Mouse (Mus musculus) G1E-ER4 (cell line): ENCODE results near the gene Zcchc14. TPM values are rescaled to one million over a fixed set of nuclear protein-coding genes. Genes with fewer than 3 reads are reported as not detected.

Source experiments
- GATA1 ChIP-seq: IDR thresholded peaks from one replicate; pipeline ENCODE4 v1.8.0; 2012; ENCODE audit warnings: low read length, inconsistent platforms
- polyA plus RNA-seq: library from polyadenylated mRNA; stranded (reverse); fragments of >175 nt; gene quantifications from 2 replicates; pipeline ENCODE4 v1.2.3, GENCODE M21; 2012

Zcchc14 gene
- polyA plus RNA-seq, 1 experiment: not detected

- no peak for TF ChIP-seq GATA1
Measured at GRCm38 (mm10) chr8:121649904-121650303, 2.8 kb downstream of the Zcchc14 start.

GRCm38 (mm10) chr8:121649423-121649822, 3.3 kb downstream of the Zcchc14 start:
- no peak for TF ChIP-seq GATA1

GRCm38 (mm10) chr8:121648451-121648850, 4.2 kb downstream of the Zcchc14 start:
- no peak for TF ChIP-seq GATA1

GRCm38 (mm10) chr8:121647511-121648215, 5.0 kb downstream of the Zcchc14 start:
- TF ChIP-seq GATA1: no peak

GRCm38 (mm10) chr8:121643384-121643783, 9.3 kb downstream of the Zcchc14 start:
- no peak for TF ChIP-seq GATA1

- no peak for TF ChIP-seq GATA1
Measured at GRCm38 (mm10) chr8:121642804-121643203, 9.9 kb downstream of the Zcchc14 start.

GRCm38 (mm10) chr8:121636180-121636579, 16.5 kb downstream of the Zcchc14 start:
- TF ChIP-seq GATA1: no peak

- no peak for TF ChIP-seq GATA1
Measured at GRCm38 (mm10) chr8:121635534-121635933, 17.2 kb downstream of the Zcchc14 start.

GRCm38 (mm10) chr8:121632401-121632800, 20.3 kb downstream of the Zcchc14 start:
- TF ChIP-seq GATA1: no peak

GRCm38 (mm10) chr8:121631645-121632071, 21.0 kb downstream of the Zcchc14 start:
- TF ChIP-seq GATA1: no peak

- TF ChIP-seq GATA1: no peak
Measured at GRCm38 (mm10) chr8:121628681-121629080, 24.0 kb downstream of the Zcchc14 start.

GRCm38 (mm10) chr8:121623043-121623442, 29.7 kb downstream of the Zcchc14 start:
- TF ChIP-seq GATA1: no peak

GRCm38 (mm10) chr8:121621879-121622278, 30.8 kb downstream of the Zcchc14 start:
- TF ChIP-seq GATA1: no peak

GRCm38 (mm10) chr8:121620801-121621516, 31.7 kb downstream of the Zcchc14 start:
- TF ChIP-seq GATA1: no peak

GRCm38 (mm10) chr8:121619401-121619995, 33.2 kb downstream of the Zcchc14 start:
- TF ChIP-seq GATA1: no peak

GRCm38 (mm10) chr8:121613419-121613818, 39.3 kb downstream of the Zcchc14 start:
- no peak for TF ChIP-seq GATA1
